Mouse (Mus musculus) neural tube, embryonic 12.5 days (tissue): ENCODE results near the gene Clns1a. TPM values are rescaled to one million over a fixed set of nuclear protein-coding genes. Genes with fewer than 3 reads are reported as not detected.

Experiments
- ATAC-seq: fragments of 200-750 bp; cut with Nextera tagmentation; 2 replicates; pipeline ENCODE4 v1.8.0; 2017; ENCODE audit warnings: low read depth, mild to moderate bottlenecking, moderate TSS enrichment, moderate library complexity; ENCODE audit not compliant: low FRiP score
- H3K27ac ChIP-seq: fragments of 300-500 bp; sonication (generic); 2 replicates; pipeline ENCODE4 v1.5.1; 2016
- H3K27me3 ChIP-seq: fragments of 300-500 bp; sonication (generic); replicated peaks from 2 replicates; pipeline ENCODE4 v1.6.1; 2016; ENCODE audit warnings: mild to moderate bottlenecking
- H3K36me3 ChIP-seq: fragments of 300-500 bp; sonication (generic); 2 replicates; pipeline ENCODE4 v1.6.1; 2016; ENCODE audit warnings: mild to moderate bottlenecking
- H3K4me1 ChIP-seq: fragments of 300-500 bp; sonication (generic); 2 replicates; pipeline ENCODE4 v1.6.1; 2016
- H3K4me2 ChIP-seq: fragments of 300-500 bp; sonication (generic); replicated peaks from 2 replicates; pipeline ENCODE4 v1.6.1; 2016; ENCODE audit warnings: mild to moderate bottlenecking
- H3K4me3 ChIP-seq: fragments of 300-500 bp; sonication (generic); 2 replicates; pipeline ENCODE4 v1.5.1; 2016
- H3K9ac ChIP-seq: fragments of 300-500 bp; sonication (generic); 2 replicates; pipeline ENCODE4 v1.6.1; 2016; ENCODE audit warnings: mild to moderate bottlenecking
- H3K9me3 ChIP-seq: fragments of 300-500 bp; sonication (generic); 2 replicates; pipeline ENCODE4 v1.6.1; 2016; ENCODE audit warnings: mild to moderate bottlenecking
- WGBS: fragments of 180-500 bp; shearing (Covaris S2); methylation state at CpG from one replicate; pipeline ENCODE4 v1.1.7; 2016; 5-methylcytosine and 5-hydroxymethylcytosine counted together
- polyA plus RNA-seq: library from polyadenylated mRNA; unstranded; fragments of >200 nt; fragmentation: Nextera tagmentation; extraction: Ambion mirVana; gene quantifications from 2 replicates; pipeline ENCODE4 v1.2.1, GENCODE M21; 2016

Clns1a gene
- polyA plus RNA-seq, 1 experiment from 2014 or later: 215 TPM

GRCm38 (mm10) chr7:97733606-97734005, 37.2 kb downstream of the Clns1a start:
- no peak for ATAC-seq
- Histone ChIP-seq H3K4me1 (peaks cover 23% of the 10 kb centered on the region), H3K4me3 (no peak overlapping the region), H3K4me2 (no peak overlapping the region), H3K9me3 (no peaks in the 10 kb centered on the region), H3K27me3 (no peaks in the 10 kb centered on the region), H3K36me3 (no peaks in the 10 kb centered on the region), H3K9ac (no peak overlapping the region), H3K27ac (no peak overlapping the region)
- WGBS: 90% methylated on average over 5 of the region's 5 CpGs

GRCm38 (mm10) chr7:97735021-97735420, 38.6 kb downstream of the Clns1a start:
- H3K4me1 ChIP-seq: peaks cover 14% of the 10 kb centered on the region
- no peak overlapping the region for H3K9ac ChIP-seq
- H3K27ac ChIP-seq: no peak overlapping the region
- H3K36me3 ChIP-seq: no peaks in the 10 kb centered on the region
- H3K4me3 ChIP-seq: no peak overlapping the region
- no peak for ATAC-seq
- H3K27me3 ChIP-seq: no peaks in the 10 kb centered on the region
- 87% methylated on average over 8 of the region's 8 CpGs for WGBS
- no peaks in the 10 kb centered on the region for H3K9me3 ChIP-seq
- H3K4me2 ChIP-seq: no peak overlapping the region

- no peak overlapping the region for H3K9ac ChIP-seq
- H3K4me1 ChIP-seq: peaks cover 15% of the 10 kb centered on the region
- no peaks in the 10 kb centered on the region for H3K27me3 ChIP-seq
- H3K9me3 ChIP-seq: no peaks in the 10 kb centered on the region
- WGBS: 47% methylated on average over 4 of the region's 4 CpGs
- H3K4me2 ChIP-seq: no peak overlapping the region
- H3K36me3 ChIP-seq: no peaks in the 10 kb centered on the region
- no peak overlapping the region for H3K27ac ChIP-seq
- H3K4me3 ChIP-seq: no peak overlapping the region
- no peak for ATAC-seq
Observed at GRCm38 (mm10) chr7:97735886-97736420, 39.5 kb downstream of the Clns1a start.

GRCm38 (mm10) chr7:97737256-97737637, 40.8 kb downstream of the Clns1a start:
- Histone ChIP-seq H3K4me3 (peak overlapping the region; percentile 64), H3K9ac (peak overlapping the region; percentile 69), H3K4me1 (peaks cover 17% of the 10 kb centered on the region), H3K9me3 (no peaks in the 10 kb centered on the region), H3K27ac (no peak overlapping the region), H3K36me3 (no peaks in the 10 kb centered on the region), H3K27me3 (no peaks in the 10 kb centered on the region), H3K4me2 (peak overlapping the region; percentile 93)
- peak; percentile 3; the same call in 1 of the 2 replicates for ATAC-seq
- WGBS: 5% methylated on average over 12 of the region's 12 CpGs

GRCm38 (mm10) chr7:97737638-97738456, 41.4 kb downstream of the Clns1a start, which contains the start of gene Aqp11:
TSS of gene Aqp11 (minus strand) at chr7:97738289.
- peaks cover 17% of the 10 kb centered on the region for H3K4me1 ChIP-seq
- peak within 1 kb of the TSS; percentile 64 for H3K4me3 ChIP-seq
- peak within 1 kb of the TSS; percentile 93 for H3K4me2 ChIP-seq
- H3K27me3 ChIP-seq: no peaks in the 10 kb centered on the region
- peak within 1 kb of the TSS; percentile 69 for H3K9ac ChIP-seq
- under 1% methylated on average over 57 of the region's 64 CpGs for WGBS
- no peaks in the 10 kb centered on the region for H3K36me3 ChIP-seq
- H3K9me3 ChIP-seq: no peaks in the 10 kb centered on the region
- ATAC-seq: peak; percentile 95
- no peak within 1 kb of the TSS for H3K27ac ChIP-seq

- 60% methylated on average over 10 of the region's 10 CpGs for WGBS
- Histone ChIP-seq H3K4me2 (no peak overlapping the region), H3K9ac (no peak overlapping the region), H3K4me1 (peaks cover 17% of the 10 kb centered on the region), H3K27me3 (no peaks in the 10 kb centered on the region), H3K4me3 (no peak overlapping the region), H3K9me3 (no peaks in the 10 kb centered on the region), H3K27ac (no peak overlapping the region), H3K36me3 (no peaks in the 10 kb centered on the region)
- no peak for ATAC-seq
Observed at GRCm38 (mm10) chr7:97740948-97741347, 44.5 kb downstream of the Clns1a start.

GRCm38 (mm10) chr7:97741756-97742291, 45.4 kb downstream of the Clns1a start:
- H3K36me3 ChIP-seq: no peaks in the 10 kb centered on the region
- H3K9ac ChIP-seq: no peak overlapping the region
- H3K4me2 ChIP-seq: no peak overlapping the region
- no peak overlapping the region for H3K27ac ChIP-seq
- H3K9me3 ChIP-seq: no peaks in the 10 kb centered on the region
- WGBS: 30% methylated on average over 1 of the region's 1 CpGs
- peaks cover 16% of the 10 kb centered on the region for H3K4me1 ChIP-seq
- H3K27me3 ChIP-seq: no peaks in the 10 kb centered on the region
- H3K4me3 ChIP-seq: no peak overlapping the region
- no peak for ATAC-seq

- WGBS: 19% methylated on average over 3 of the region's 3 CpGs
- no peaks in the 10 kb centered on the region for H3K27me3 ChIP-seq
- H3K4me3 ChIP-seq: no peak overlapping the region
- no peak overlapping the region for H3K27ac ChIP-seq
- H3K9ac ChIP-seq: no peak overlapping the region
- peaks cover 15% of the 10 kb centered on the region for H3K4me1 ChIP-seq
- H3K4me2 ChIP-seq: no peak overlapping the region
- H3K36me3 ChIP-seq: no peaks in the 10 kb centered on the region
- no peaks in the 10 kb centered on the region for H3K9me3 ChIP-seq
- ATAC-seq: no peak
Observed at GRCm38 (mm10) chr7:97745299-97745698, 48.9 kb downstream of the Clns1a start.

- no peaks in the 10 kb centered on the region for H3K27me3 ChIP-seq
- H3K27ac ChIP-seq: no peak overlapping the region
- H3K4me1 ChIP-seq: peaks cover 12% of the 10 kb centered on the region
- H3K36me3 ChIP-seq: no peaks in the 10 kb centered on the region
- no peak overlapping the region for H3K4me3 ChIP-seq
- no peaks in the 10 kb centered on the region for H3K9me3 ChIP-seq
- H3K9ac ChIP-seq: no peak overlapping the region
- no peak overlapping the region for H3K4me2 ChIP-seq
- 82% methylated on average over 4 of the region's 4 CpGs for WGBS
- ATAC-seq: no peak
Observed at GRCm38 (mm10) chr7:97747176-97747707, 50.8 kb downstream of the Clns1a start.

GRCm38 (mm10) chr7:97747787-97748497, 51.5 kb downstream of the Clns1a start:
- ATAC-seq: peak; percentile 61; the same call in 1 of the 2 replicates
- no peaks in the 10 kb centered on the region for H3K36me3 ChIP-seq
- no peak overlapping the region for H3K4me3 ChIP-seq
- H3K4me1 ChIP-seq: peaks cover 12% of the 10 kb centered on the region
- H3K27me3 ChIP-seq: no peaks in the 10 kb centered on the region
- 0 out of 2 replicates have a peak overlapping the region, but pooled peaks have one; percentile 29 for H3K4me2 ChIP-seq
- WGBS: 26% methylated on average over 28 of the region's 28 CpGs
- H3K9me3 ChIP-seq: no peaks in the 10 kb centered on the region
- H3K27ac ChIP-seq: no peak overlapping the region
- H3K9ac ChIP-seq: no peak overlapping the region

GRCm38 (mm10) chr7:97748527-97749206, 52.2 kb downstream of the Clns1a start:
- Histone ChIP-seq H3K9me3 (no peaks in the 10 kb centered on the region), H3K36me3 (no peaks in the 10 kb centered on the region), H3K4me3 (no peak overlapping the region), H3K27ac (no peak overlapping the region), H3K4me1 (peaks cover 12% of the 10 kb centered on the region), H3K9ac (no peak overlapping the region), H3K27me3 (no peaks in the 10 kb centered on the region), H3K4me2 (peak overlapping the region; percentile 37)
- WGBS: 66% methylated on average over 10 of the region's 10 CpGs
- ATAC-seq: 0 out of 2 replicates have a peak, but pooled peaks have one; percentile 25
